Mouse (Mus musculus): ENCODE measurements around the gene Hist1h1e.

- no peak for TF ChIP-seq CTCF (IDR thresholded peaks at IDR 0.05; ENCODE audit: extremely low read depth, insufficient read length, insufficient replicate concordance, low read depth, low read length)
- no peak for TF ChIP-seq POLR2A (IDR thresholded peaks at IDR 0.05; ENCODE audit: low read depth, low read length)
These were observed 27.2 kb downstream of the Hist1h1e start for GRCm38 (mm10) chr13:23595185-23595584.
